Mouse (Mus musculus) hindbrain, embryonic 16.5 days (tissue): ENCODE results near the gene Dtymk. TPM values are rescaled to one million over a fixed set of nuclear protein-coding genes. Genes with fewer than 3 reads are reported as not detected.

Experiments used
- ATAC-seq: fragments of 200-750 bp; cut with Nextera tagmentation; 2 replicates; pipeline ENCODE4 v1.8.0; 2017; ENCODE audit warnings: moderate TSS enrichment, moderate library complexity
- H3K27ac ChIP-seq: fragments of 300-500 bp; sonication (generic); 2 replicates; pipeline ENCODE4 v1.5.1; 2014; ENCODE audit warnings: low read depth, mild to moderate bottlenecking, control low read depth, low read length, moderate library complexity
- H3K27me3 ChIP-seq: fragments of 300-500 bp; sonication (generic); replicated peaks from 2 replicates; pipeline ENCODE4 v1.6.1; 2014; ENCODE audit warnings: low read length; ENCODE audit not compliant: control insufficient read depth, insufficient read depth
- H3K36me3 ChIP-seq: fragments of 300-500 bp; sonication (generic); 2 replicates; pipeline ENCODE4 v1.6.1; 2014; ENCODE audit warnings: mild to moderate bottlenecking, low read length, moderate library complexity, mixed read lengths; ENCODE audit not compliant: control insufficient read depth, insufficient read depth
- H3K4me1 ChIP-seq: fragments of 300-500 bp; sonication (generic); 2 replicates; pipeline ENCODE4 v1.6.1; 2014; ENCODE audit warnings: low read depth, low read length; ENCODE audit not compliant: control insufficient read depth, insufficient read depth
- H3K4me2 ChIP-seq: fragments of 300-500 bp; sonication (generic); 2 replicates; pipeline ENCODE4 v1.6.1; 2014; ENCODE audit warnings: mild to moderate bottlenecking, low read length, control low read depth, moderate library complexity
- H3K4me3 ChIP-seq: fragments of 300-500 bp; sonication (generic); 2 replicates; pipeline ENCODE4 v1.5.1; 2014; ENCODE audit warnings: mild to moderate bottlenecking, low read length, control low read depth, moderate library complexity
- H3K9ac ChIP-seq: fragments of 300-500 bp; sonication (generic); 2 replicates; pipeline ENCODE4 v1.6.1; 2014; ENCODE audit warnings: low read depth, mild to moderate bottlenecking, control low read depth, low read length, moderate library complexity
- H3K9me3 ChIP-seq: fragments of 300-500 bp; sonication (generic); 2 replicates; pipeline ENCODE4 v1.6.1; 2014; ENCODE audit warnings: mild to moderate bottlenecking, low read length, moderate library complexity; ENCODE audit not compliant: control insufficient read depth
- WGBS: fragments of 180-500 bp; shearing (Covaris S2); extraction: QIAGEN DNeasy Blood & Tissue Kit; methylation state at CpG from one replicate; pipeline ENCODE4 v1.1.7; 2014; 5-methylcytosine and 5-hydroxymethylcytosine counted together
- polyA plus RNA-seq: library from polyadenylated mRNA; unstranded; fragments of >200 nt; fragmentation: Nextera tagmentation; extraction: Ambion mirVana; gene quantifications from 2 replicates; pipeline ENCODE4 v1.2.1, GENCODE M21; 2015

Dtymk gene
- polyA plus RNA-seq, 1 experiment from 2014 or later = 134 TPM

DNA sequence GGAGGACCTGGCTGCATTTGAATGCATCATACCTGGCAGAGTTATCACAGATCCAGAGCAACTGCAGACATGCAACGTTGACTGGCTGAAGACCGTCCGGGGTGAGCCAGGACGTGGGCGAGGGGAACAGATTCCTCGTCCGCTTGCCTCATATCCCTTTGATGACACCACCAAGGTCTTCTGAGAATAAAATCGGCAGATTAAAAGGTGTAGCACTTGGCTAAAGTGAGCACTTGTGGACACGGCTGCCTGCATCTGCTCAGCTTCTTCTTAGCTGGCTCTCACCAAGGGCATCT is 24.8 kb upstream of the Dtymk start:
- 0 out of 2 replicates have a peak, but pooled peaks cover under 1% of the 10 kb centered on the region for H3K36me3 ChIP-seq
- H3K4me3 ChIP-seq = peak overlapping the region; percentile 67; the same call in 1 of the 2 replicates
- H3K9me3 ChIP-seq = no peaks in the 10 kb centered on the region
- WGBS = 94% methylated on average over 9 of the region's 9 CpGs
- peak overlapping the region; percentile 88; the same call in 1 of the 2 replicates for H3K9ac ChIP-seq
- H3K27me3 ChIP-seq = no peaks in the 10 kb centered on the region
- peaks cover 12% of the 10 kb centered on the region for H3K4me1 ChIP-seq
- H3K4me2 ChIP-seq = peak overlapping the region; percentile 69
- ATAC-seq = no peak
- no peak overlapping the region for H3K27ac ChIP-seq

DNA sequence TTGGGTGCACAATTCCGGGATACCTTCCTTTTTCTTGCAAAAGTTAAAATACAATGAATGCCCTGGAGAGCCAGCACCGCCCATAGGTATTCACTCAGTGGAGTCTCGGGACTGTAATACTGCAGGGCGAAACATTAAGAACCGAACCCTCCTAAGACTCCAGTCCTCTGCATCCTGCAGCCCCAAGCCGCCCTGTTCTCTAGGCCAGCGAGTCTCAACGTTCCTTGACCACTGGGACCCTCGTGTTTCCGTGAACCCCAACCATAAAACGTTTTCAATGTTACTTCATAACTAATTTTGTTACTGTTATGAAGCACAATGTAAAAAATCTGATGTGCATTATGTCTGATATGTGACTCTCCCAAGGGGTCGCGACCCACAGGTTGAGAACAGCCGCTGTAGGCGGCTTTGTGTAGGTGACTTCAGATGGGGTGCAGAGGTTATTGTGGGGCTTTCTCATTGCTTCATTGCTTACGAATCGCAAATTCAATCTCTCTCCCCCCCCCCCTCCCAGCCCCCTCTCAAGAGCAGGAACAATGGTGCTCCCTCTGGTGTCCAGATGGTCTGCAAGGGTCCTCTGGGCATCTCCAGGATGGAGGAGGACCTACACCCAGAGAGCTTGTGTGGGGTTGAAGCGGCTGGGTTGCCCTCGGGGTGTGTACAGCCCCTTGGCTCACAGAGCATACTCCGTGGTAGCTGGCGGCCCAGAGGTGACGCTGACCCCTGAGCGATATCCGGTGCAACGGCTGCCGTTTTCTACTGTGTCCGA is 24.2 kb upstream of the Dtymk start:
- peaks cover 4% of the 10 kb centered on the region; the same call in 1 of the 2 replicates for H3K36me3 ChIP-seq
- peak overlapping the region; percentile 96 for H3K27ac ChIP-seq
- WGBS = 37% methylated on average over 27 of the region's 27 CpGs
- peak; percentile 40 for ATAC-seq
- H3K4me2 ChIP-seq = peak overlapping the region; percentile 69
- no peaks in the 10 kb centered on the region for H3K9me3 ChIP-seq
- peak overlapping the region; percentile 88 for H3K9ac ChIP-seq
- H3K4me3 ChIP-seq = peak overlapping the region; percentile 67
- H3K27me3 ChIP-seq = no peaks in the 10 kb centered on the region
- peaks cover 12% of the 10 kb centered on the region for H3K4me1 ChIP-seq

DNA sequence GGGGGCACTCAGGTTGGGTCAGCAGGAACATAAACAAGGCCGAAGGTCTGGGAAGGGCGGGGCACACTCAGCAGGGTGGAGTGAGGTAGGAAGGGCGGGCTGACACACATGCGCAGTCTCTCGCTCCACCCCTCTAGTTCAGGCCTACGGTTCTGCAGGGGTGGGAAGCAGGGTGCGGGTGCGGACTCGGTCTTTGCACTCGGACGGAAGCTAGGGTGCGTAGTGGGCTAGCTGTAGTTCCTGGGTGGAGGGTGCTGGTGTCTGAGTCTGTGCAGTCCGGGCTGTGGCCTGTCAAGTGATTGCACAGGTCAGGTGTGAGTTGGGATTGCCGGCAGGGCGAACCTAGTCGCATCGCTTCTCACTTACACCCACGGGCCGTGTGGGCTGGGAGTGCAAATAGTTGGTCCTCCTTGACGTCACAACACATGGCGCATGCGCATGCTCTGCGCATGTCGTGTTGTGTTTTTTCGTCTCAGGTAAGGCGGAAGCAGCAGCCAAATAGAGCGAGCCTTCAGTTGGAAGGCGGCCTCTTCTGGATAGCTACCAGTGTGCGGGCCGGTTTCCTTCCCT is 23.5 kb upstream of the Dtymk start:
- Histone ChIP-seq H3K9me3 (no peaks in the 10 kb centered on the region), H3K36me3 (peaks cover 4% of the 10 kb centered on the region; the same call in 1 of the 2 replicates), H3K27ac (peak overlapping the region; percentile 96), H3K27me3 (no peaks in the 10 kb centered on the region), H3K9ac (peak overlapping the region; percentile 88), H3K4me1 (peaks cover 12% of the 10 kb centered on the region), H3K4me3 (peak overlapping the region; percentile 67), H3K4me2 (peak overlapping the region; percentile 69)
- WGBS = 0% methylated on average over 29 of the region's 30 CpGs
- peak; percentile 97 for ATAC-seq

DNA sequence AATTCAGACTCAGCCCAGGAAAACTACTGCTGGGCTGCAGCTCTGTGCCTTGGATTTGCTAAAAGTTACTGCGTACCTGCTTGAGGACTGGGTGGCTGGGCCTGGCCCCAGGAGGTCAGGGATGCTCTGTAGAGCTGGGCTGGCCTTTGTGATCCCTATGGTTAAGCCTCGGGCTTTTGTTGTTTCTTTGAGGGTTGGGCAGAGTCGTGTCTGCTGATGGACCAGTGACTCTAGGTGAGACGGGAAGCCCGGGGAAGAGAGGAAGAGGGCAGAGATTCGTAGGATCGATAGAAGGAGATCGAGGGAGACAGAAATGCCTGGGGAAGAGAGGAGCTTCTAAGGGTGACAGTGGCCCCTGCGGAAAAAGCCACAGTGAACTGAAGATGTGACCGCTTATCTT is 22.9 kb upstream of the Dtymk start, which contains the start of gene D2hgdh:
Gene D2hgdh, plus strand, starts transcription at position 301 of the 400 bp plus-strand sequence.
- peak; percentile 4 for ATAC-seq

DNA sequence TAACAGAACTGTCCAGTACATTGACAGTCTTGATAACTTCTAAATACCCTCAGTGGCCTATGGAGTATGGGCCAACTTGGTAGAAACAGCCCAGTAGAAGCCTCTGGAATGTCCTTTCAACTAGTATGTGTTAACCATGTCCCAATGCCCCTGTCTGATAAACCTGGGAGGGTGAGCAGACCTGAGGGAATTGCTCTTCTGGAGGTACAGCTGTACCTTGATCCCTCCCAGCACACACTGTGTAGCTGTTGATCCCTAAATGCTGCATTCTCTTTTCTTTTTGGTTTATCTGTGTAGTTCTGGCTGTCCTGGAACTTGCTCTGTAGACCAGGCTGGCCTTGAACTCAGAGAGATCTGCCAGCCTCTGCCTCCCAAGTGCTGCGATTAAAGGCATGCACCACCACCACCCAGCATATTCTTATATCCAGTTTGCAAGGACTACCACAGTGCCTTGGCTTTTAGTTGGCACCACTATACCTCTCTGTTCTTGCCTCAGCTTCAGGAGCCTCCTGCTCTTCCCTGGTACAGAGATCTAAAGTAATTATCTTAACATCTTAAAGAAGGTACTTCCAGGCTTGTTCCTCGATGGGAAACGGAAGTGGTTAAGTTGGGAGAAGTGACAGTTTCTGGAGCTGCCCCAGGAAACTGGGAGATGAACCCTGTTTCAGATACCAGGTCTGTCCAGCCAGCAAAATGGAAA is 22.2 kb upstream of the Dtymk start:
- 80% methylated on average over 3 of the region's 3 CpGs for WGBS
- H3K36me3 ChIP-seq = peaks cover 11% of the 10 kb centered on the region
- no peak for ATAC-seq
- H3K9ac ChIP-seq = peak overlapping the region; percentile 88
- H3K4me1 ChIP-seq = peaks cover 12% of the 10 kb centered on the region
- H3K27me3 ChIP-seq = no peaks in the 10 kb centered on the region
- H3K4me3 ChIP-seq = no peak overlapping the region
- no peaks in the 10 kb centered on the region for H3K9me3 ChIP-seq
- no peak overlapping the region for H3K27ac ChIP-seq
- no peak overlapping the region for H3K4me2 ChIP-seq

More for the DNA sequence above, 22.9 kb upstream of the Dtymk start, which contains the start of gene D2hgdh:
- Histone ChIP-seq H3K27me3 (no peaks in the 10 kb centered on the region), H3K9ac (peak within 1 kb of the TSS; percentile 88), H3K4me2 (peak within 1 kb of the TSS; percentile 69), H3K4me3 (peak within 1 kb of the TSS; percentile 67), H3K36me3 (peaks cover 4% of the 10 kb centered on the region), H3K27ac (peak within 1 kb of the TSS; percentile 96), H3K9me3 (no peaks in the 10 kb centered on the region), H3K4me1 (peaks cover 12% of the 10 kb centered on the region)
- 6% methylated on average over 10 of the region's 10 CpGs for WGBS

DNA sequence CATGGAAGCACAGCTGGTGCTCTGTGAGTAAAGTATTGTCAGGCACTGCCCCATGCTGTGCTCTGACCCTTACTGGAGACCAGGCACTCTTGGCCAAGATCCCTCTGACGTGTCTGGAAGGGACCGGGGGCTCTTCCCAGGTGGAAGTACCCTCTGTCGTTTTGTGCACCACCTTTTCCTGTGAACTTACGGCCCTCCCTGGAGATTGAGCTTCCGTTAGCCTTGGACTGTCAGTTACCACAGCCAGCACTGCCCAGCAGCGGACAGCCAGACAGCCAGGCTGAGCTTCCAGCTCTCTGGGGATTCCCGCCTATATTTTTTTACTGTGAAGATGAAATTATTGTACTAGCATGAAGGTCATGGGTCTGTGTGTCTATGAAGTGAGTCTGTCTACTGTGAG is 17.0 kb upstream of the Dtymk start:
- H3K27ac ChIP-seq = no peak overlapping the region
- no peak for ATAC-seq
- no peaks in the 10 kb centered on the region for H3K27me3 ChIP-seq
- H3K9ac ChIP-seq = no peak overlapping the region
- H3K4me2 ChIP-seq = no peak overlapping the region
- no peak overlapping the region for H3K4me3 ChIP-seq
- H3K9me3 ChIP-seq = no peaks in the 10 kb centered on the region
- no peaks in the 10 kb centered on the region for H3K4me1 ChIP-seq
- peaks cover 37% of the 10 kb centered on the region for H3K36me3 ChIP-seq
- WGBS = 70% methylated on average over 7 of the region's 7 CpGs

DNA sequence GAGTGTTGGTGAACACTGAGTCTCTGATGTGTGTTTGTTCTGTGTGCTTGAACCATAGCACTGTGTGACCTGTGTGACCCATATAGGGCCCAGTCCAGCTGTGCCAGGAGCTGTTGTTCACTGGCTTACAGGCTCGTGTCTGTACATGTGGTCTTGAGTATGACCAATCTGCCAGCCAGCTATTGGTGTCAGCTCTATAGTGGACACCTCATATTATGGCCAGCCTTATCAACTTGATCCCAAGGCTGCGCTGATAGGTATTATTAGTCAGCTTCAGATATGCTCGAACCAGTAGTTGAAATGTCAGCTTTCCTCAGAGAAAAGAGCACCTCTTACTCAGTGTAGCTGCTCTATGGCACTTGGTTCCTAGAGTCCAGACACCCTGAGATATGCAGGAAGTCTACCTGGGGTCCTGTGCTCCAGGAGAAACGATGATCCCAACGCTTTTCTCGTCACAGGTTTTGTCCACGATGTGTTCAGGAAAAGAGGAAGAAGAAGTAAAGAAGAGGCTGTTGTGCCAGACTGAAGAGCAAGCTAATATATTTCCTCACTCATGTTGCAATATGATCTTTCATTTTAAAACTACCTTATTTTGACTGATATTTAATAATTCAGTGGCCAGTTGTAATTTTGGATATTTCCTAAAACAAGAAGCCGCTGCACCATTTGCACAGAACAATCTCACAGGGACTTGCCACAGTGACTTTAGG is 16.2 kb upstream of the Dtymk start:
- H3K27ac ChIP-seq = no peak overlapping the region
- no peaks in the 10 kb centered on the region for H3K4me1 ChIP-seq
- no peak overlapping the region for H3K4me3 ChIP-seq
- peaks cover 43% of the 10 kb centered on the region for H3K36me3 ChIP-seq
- no peaks in the 10 kb centered on the region for H3K9me3 ChIP-seq
- no peak overlapping the region for H3K4me2 ChIP-seq
- no peaks in the 10 kb centered on the region for H3K27me3 ChIP-seq
- no peak for ATAC-seq
- WGBS = 92% methylated on average over 8 of the region's 8 CpGs
- no peak overlapping the region for H3K9ac ChIP-seq

DNA sequence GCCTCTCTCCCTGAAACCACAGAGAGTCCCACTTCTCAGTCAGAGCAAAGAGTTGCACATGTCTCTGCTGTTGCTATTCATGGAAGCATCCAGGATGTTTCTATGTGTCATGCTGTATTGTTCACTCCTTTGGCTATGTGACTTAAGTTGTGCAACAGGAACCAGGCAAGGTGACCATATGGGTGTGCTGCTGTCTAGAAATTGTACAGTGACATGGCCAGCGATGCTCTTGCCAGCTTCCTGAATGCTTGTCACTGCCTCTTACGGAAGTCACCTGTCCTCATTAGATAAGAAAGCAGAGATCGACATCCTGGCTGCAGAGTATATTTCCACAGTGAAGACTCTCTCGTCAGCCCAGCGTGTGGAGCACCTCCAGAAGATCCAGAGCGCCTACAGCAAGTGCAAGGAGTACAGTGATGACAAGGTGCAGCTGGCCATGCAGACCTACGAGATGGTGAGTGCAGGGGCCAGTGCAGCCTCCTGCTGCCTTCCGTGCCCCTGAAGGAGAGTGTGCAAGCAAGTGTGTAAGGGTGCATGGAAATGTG is 9.8 kb upstream of the Dtymk start:
- WGBS = 97% methylated on average over 8 of the region's 8 CpGs
- H3K9ac ChIP-seq = no peak overlapping the region
- H3K4me3 ChIP-seq = no peak overlapping the region
- H3K9me3 ChIP-seq = no peaks in the 10 kb centered on the region
- no peak overlapping the region for H3K4me2 ChIP-seq
- ATAC-seq = no peak
- no peaks in the 10 kb centered on the region for H3K27me3 ChIP-seq
- peaks cover 53% of the 10 kb centered on the region for H3K36me3 ChIP-seq
- no peaks in the 10 kb centered on the region for H3K4me1 ChIP-seq
- H3K27ac ChIP-seq = no peak overlapping the region
